Mouse (Mus musculus): ENCODE measurements around the gene Ift43. TPM values are rescaled to one million over a fixed set of nuclear protein-coding genes. Genes with fewer than 3 reads are reported as not detected.

Ift43 gene
- total RNA-seq, 1 experiment: 16.9 TPM

- in situ Hi-C loops (cut with MboI; ENCODE audit: low sequenced_read_pairs in 2 of 2, unreplicated experiment in 2 of 2): no loop called here
- H3K9ac ChIP-seq (ENCODE audit: insufficient read depth, low read depth, low read length, poor library complexity, severe bottlenecking): no peak overlapping the region
- H3K4me3 ChIP-seq (ENCODE audit: insufficient read depth in 1 of 2, low read depth in 1 of 2, low read length in 2 of 2, poor library complexity in 1 of 2, severe bottlenecking in 1 of 2): peak overlapping the region in 1 of 2 experiments; percentile 72; a peak in 2 of 4 replicates
- no peak for DNase-seq (ENCODE audit: low read depth, low spot score)
- no peak overlapping the region for H3K27ac ChIP-seq (ENCODE audit: insufficient read depth, low read depth, low read length, poor library complexity, severe bottlenecking)
- TF ChIP-seq HCFC1 (IDR thresholded peaks at IDR 0.05; ENCODE audit: borderline replicate concordance, insufficient read depth, low read length) (no peak), CHD2 (IDR thresholded peaks at IDR 0.05; ENCODE audit: low read depth, low read length) (no peak), ZNF384 (IDR thresholded peaks at IDR 0.05; ENCODE audit: low read depth, low read length) (no peak), MAFK (IDR thresholded peaks at IDR 0.05; ENCODE audit: insufficient read depth, low read depth, low read length) (no peak), ZC3H11A (IDR thresholded peaks at IDR 0.05; ENCODE audit: borderline replicate concordance, low read depth, low read length) (no peak)
- no peaks in the 10 kb centered on the region for H3K9me3 ChIP-seq (ENCODE audit: control insufficient read depth, insufficient read depth, low read depth, low read length)
- H3K36me3 ChIP-seq (ENCODE audit: control insufficient read depth, insufficient read depth, low read length, poor library complexity, severe bottlenecking): peaks cover 3% of the 10 kb centered on the region; the same call in 1 of the 2 replicates
- peaks cover 5 to 23% of the 10 kb centered on the region in 2 experiments for H3K4me1 ChIP-seq (ENCODE audit: control insufficient read depth in 2 of 2, insufficient read depth in 2 of 2, low read length in 2 of 2, poor library complexity in 1 of 2)
Observed at GRCm38 (mm10) chr12:86168712-86169111, 86.4 kb downstream of the Ift43 start.

DNA sequence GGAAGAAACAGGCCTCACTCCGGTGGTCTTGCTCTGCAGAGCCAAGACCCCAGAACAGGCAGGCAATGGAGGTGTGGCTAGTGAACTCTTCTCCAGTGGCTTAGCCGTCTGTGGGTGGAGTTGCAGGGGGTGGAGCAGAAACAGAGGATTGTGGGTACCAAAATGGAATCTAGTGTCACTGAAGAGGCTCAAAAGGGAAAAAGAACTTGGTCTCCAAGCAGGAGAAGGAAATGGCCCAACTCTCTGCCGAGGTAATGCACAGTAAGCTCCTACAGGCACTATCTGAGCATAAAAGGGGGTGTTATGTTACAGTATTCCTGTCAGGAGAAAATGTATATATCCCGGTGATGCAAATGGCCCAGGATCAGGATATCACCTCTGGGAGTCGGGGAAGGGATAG is 86.9 kb downstream of the Ift43 start:
- Histone ChIP-seq H3K36me3 (ENCODE audit: control insufficient read depth, insufficient read depth, low read length, poor library complexity, severe bottlenecking) (peaks cover 3% of the 10 kb centered on the region; the same call in 1 of the 2 replicates), H3K4me3 (ENCODE audit: insufficient read depth in 1 of 2, low read depth in 1 of 2, low read length in 2 of 2, poor library complexity in 1 of 2, severe bottlenecking in 1 of 2) (peak overlapping the region; percentile 48 to 72), H3K27ac (ENCODE audit: insufficient read depth, low read depth, low read length, poor library complexity, severe bottlenecking) (no peak overlapping the region), H3K4me1 (ENCODE audit: control insufficient read depth in 2 of 2, insufficient read depth in 2 of 2, low read length in 2 of 2, poor library complexity in 1 of 2) (peaks cover 4 to 19% of the 10 kb centered on the region in 2 experiments; a peak in 3 of 4 replicates), H3K9ac (ENCODE audit: insufficient read depth, low read depth, low read length, poor library complexity, severe bottlenecking) (peak overlapping the region; percentile 29; the same call in 1 of the 2 replicates), H3K9me3 (ENCODE audit: control insufficient read depth, insufficient read depth, low read depth, low read length) (no peaks in the 10 kb centered on the region)
- in situ Hi-C loops (cut with MboI; ENCODE audit: low sequenced_read_pairs in 2 of 2, unreplicated experiment in 2 of 2): no loop called here
- TF ChIP-seq HCFC1 (IDR thresholded peaks at IDR 0.05; ENCODE audit: borderline replicate concordance, insufficient read depth, low read length) (no peak), MAFK (IDR thresholded peaks at IDR 0.05; ENCODE audit: insufficient read depth, low read depth, low read length) (no peak), CHD2 (IDR thresholded peaks at IDR 0.05; ENCODE audit: low read depth, low read length) (no peak), ZNF384 (IDR thresholded peaks at IDR 0.05; ENCODE audit: low read depth, low read length) (no peak), ZC3H11A (IDR thresholded peaks at IDR 0.05; ENCODE audit: borderline replicate concordance, low read depth, low read length) (no peak)
- DNase-seq (ENCODE audit: low read depth, low spot score): no peak

DNA sequence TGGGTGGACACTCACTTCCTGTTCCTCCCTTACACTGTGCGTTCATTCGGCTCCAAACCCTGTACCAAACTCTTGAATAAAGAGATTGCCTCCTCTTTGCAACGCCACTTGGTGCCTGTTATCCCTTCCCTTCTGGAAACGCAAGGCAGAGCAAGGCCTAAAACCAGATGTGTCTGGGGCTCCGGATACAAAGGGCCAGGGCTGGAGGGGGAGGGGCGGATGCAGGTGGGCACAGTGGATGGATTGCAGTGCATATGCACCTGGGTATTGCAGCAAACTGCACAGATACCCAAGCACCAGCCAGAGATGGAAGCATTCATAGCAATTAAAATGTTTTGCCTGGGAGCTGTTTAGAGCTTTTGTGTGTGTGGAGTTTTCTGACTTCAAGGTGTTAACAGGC is 91.0 kb downstream of the Ift43 start:
- in situ Hi-C loops (cut with MboI; ENCODE audit: low sequenced_read_pairs in 2 of 2, unreplicated experiment in 2 of 2): no loop called here
- TF ChIP-seq MAFK (IDR thresholded peaks at IDR 0.05; ENCODE audit: insufficient read depth, low read depth, low read length) (no peak), ZNF384 (IDR thresholded peaks at IDR 0.05; ENCODE audit: low read depth, low read length) (no peak), HCFC1 (IDR thresholded peaks at IDR 0.05; ENCODE audit: borderline replicate concordance, insufficient read depth, low read length) (no peak), CHD2 (IDR thresholded peaks at IDR 0.05; ENCODE audit: low read depth, low read length) (no peak), ZC3H11A (IDR thresholded peaks at IDR 0.05; ENCODE audit: borderline replicate concordance, low read depth, low read length) (no peak)
- no peak overlapping the region for H3K9ac ChIP-seq (ENCODE audit: insufficient read depth, low read depth, low read length, poor library complexity, severe bottlenecking)
- peaks cover 2 to 12% of the 10 kb centered on the region in 2 experiments; a peak in 2 of 4 replicates for H3K4me1 ChIP-seq (ENCODE audit: control insufficient read depth in 2 of 2, insufficient read depth in 2 of 2, low read length in 2 of 2, poor library complexity in 1 of 2)
- no peak for DNase-seq (ENCODE audit: low read depth, low spot score)
- no peaks in the 10 kb centered on the region for H3K9me3 ChIP-seq (ENCODE audit: control insufficient read depth, insufficient read depth, low read depth, low read length)
- peaks cover 3% of the 10 kb centered on the region; the same call in 1 of the 2 replicates for H3K36me3 ChIP-seq (ENCODE audit: control insufficient read depth, insufficient read depth, low read length, poor library complexity, severe bottlenecking)
- H3K27ac ChIP-seq (ENCODE audit: insufficient read depth, low read depth, low read length, poor library complexity, severe bottlenecking): no peak overlapping the region
- no peak overlapping the region for H3K4me3 ChIP-seq (ENCODE audit: insufficient read depth in 1 of 2, low read depth in 1 of 2, low read length in 2 of 2, poor library complexity in 1 of 2, severe bottlenecking in 1 of 2)

DNA sequence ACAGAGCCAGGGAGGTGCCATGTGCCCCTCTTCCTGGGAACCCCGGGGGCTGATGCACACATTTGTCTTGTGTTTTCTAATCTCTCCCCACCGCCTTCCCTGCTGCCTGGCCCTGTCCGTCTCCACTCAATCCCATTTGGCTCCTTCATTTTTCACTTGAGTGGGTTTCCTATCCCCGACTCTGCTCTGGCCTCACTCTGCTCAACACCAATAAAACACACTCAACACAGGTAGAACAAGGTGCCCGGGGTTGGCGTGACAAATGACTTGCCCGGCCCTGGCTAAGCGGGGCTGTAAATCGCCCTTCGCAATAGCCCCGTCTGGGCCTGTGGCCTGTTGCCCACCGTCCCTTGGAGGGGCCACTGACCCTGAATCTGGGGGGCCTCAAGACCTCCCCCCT is 92.0 kb downstream of the Ift43 start:
- H3K27ac ChIP-seq (ENCODE audit: insufficient read depth, low read depth, low read length, poor library complexity, severe bottlenecking): no peak overlapping the region
- no peak overlapping the region for H3K4me3 ChIP-seq (ENCODE audit: insufficient read depth in 1 of 2, low read depth in 1 of 2, low read length in 2 of 2, poor library complexity in 1 of 2, severe bottlenecking in 1 of 2)
- peaks cover 0 to 12% of the 10 kb centered on the region in 2 experiments; a peak in 1 of 4 replicates for H3K4me1 ChIP-seq (ENCODE audit: control insufficient read depth in 2 of 2, insufficient read depth in 2 of 2, low read length in 2 of 2, poor library complexity in 1 of 2)
- peaks cover 3% of the 10 kb centered on the region; the same call in 1 of the 2 replicates for H3K36me3 ChIP-seq (ENCODE audit: control insufficient read depth, insufficient read depth, low read length, poor library complexity, severe bottlenecking)
- in situ Hi-C loops (cut with MboI; ENCODE audit: low sequenced_read_pairs in 2 of 2, unreplicated experiment in 2 of 2): no loop called here
- no peak overlapping the region for H3K9ac ChIP-seq (ENCODE audit: insufficient read depth, low read depth, low read length, poor library complexity, severe bottlenecking)
- no peak for DNase-seq (ENCODE audit: low read depth, low spot score)
- no peaks in the 10 kb centered on the region for H3K9me3 ChIP-seq (ENCODE audit: control insufficient read depth, insufficient read depth, low read depth, low read length)
- TF ChIP-seq ZC3H11A (IDR thresholded peaks at IDR 0.05; ENCODE audit: borderline replicate concordance, low read depth, low read length) (no peak), MAFK (IDR thresholded peaks at IDR 0.05; ENCODE audit: insufficient read depth, low read depth, low read length) (no peak), HCFC1 (IDR thresholded peaks at IDR 0.05; ENCODE audit: borderline replicate concordance, insufficient read depth, low read length) (no peak)
